Mouse (Mus musculus) midbrain, embryonic 13.5 days (tissue): ENCODE results near the gene Mroh3. TPM values are rescaled to one million over a fixed set of nuclear protein-coding genes. Genes with fewer than 3 reads are reported as not detected.
A peak's percentile ranks its signal among the peaks of the same experiment; 100 is the strongest.

Source experiments
- ATAC-seq: fragments of 200-750 bp; cut with Nextera tagmentation; 2 replicates; pipeline ENCODE4 v1.8.0; 2017; ENCODE audit warnings: mild to moderate bottlenecking, moderate TSS enrichment, moderate library complexity
- H3K27ac ChIP-seq: fragments of 300-500 bp; sonication (generic); 2 replicates; pipeline ENCODE4 v1.5.1; 2015; ENCODE audit warnings: inconsistent platforms, mild to moderate bottlenecking, moderate library complexity
- H3K27me3 ChIP-seq: fragments of 300-500 bp; sonication (generic); 2 replicates; pipeline ENCODE4 v1.6.1; 2015; ENCODE audit warnings: mild to moderate bottlenecking, inconsistent platforms
- H3K36me3 ChIP-seq: fragments of 300-500 bp; sonication (generic); 2 replicates; pipeline ENCODE4 v1.6.1; 2015; ENCODE audit warnings: mild to moderate bottlenecking, inconsistent platforms
- H3K4me1 ChIP-seq: fragments of 300-500 bp; sonication (generic); replicated peaks from 2 replicates; pipeline ENCODE4 v1.6.1; 2015; ENCODE audit warnings: inconsistent platforms
- H3K4me2 ChIP-seq: fragments of 300-500 bp; sonication (generic); replicated peaks from 2 replicates; pipeline ENCODE4 v1.6.1; 2015; ENCODE audit warnings: moderate library complexity, mild to moderate bottlenecking, inconsistent platforms
- H3K4me3 ChIP-seq: fragments of 300-500 bp; sonication (generic); replicated peaks from 2 replicates; pipeline ENCODE4 v1.5.1; 2015; ENCODE audit warnings: mild to moderate bottlenecking, inconsistent platforms
- H3K9ac ChIP-seq: fragments of 300-500 bp; sonication (generic); replicated peaks from 2 replicates; pipeline ENCODE4 v1.6.1; 2015; ENCODE audit warnings: mild to moderate bottlenecking, inconsistent platforms
- H3K9me3 ChIP-seq: fragments of 300-500 bp; sonication (generic); 2 replicates; pipeline ENCODE4 v1.6.1; 2016; ENCODE audit warnings: mild to moderate bottlenecking, inconsistent platforms
- WGBS: fragments of 180-500 bp; shearing (Covaris S2); methylation state at CpG from one replicate; pipeline ENCODE4 v1.1.7; 2015; 5-methylcytosine and 5-hydroxymethylcytosine counted together
- polyA plus RNA-seq: library from polyadenylated mRNA; unstranded; fragments of >200 nt; fragmentation: Nextera tagmentation; extraction: Ambion mirVana; gene quantifications from 2 replicates; pipeline ENCODE4 v1.2.1, GENCODE M21; 2015

Mroh3 gene
- polyA plus RNA-seq, 1 experiment from 2014 or later = 0.17 TPM

- ATAC-seq = peak; percentile 76
- peak overlapping the region; percentile 18; the same call in 1 of the 2 replicates for H3K4me2 ChIP-seq
Measured at GRCm38 (mm10) chr1:136142336-136142735, 70.3 kb downstream of the Mroh3 start.

GRCm38 (mm10) chr1:136141176-136141950, 71.3 kb downstream of the Mroh3 start:
- Histone ChIP-seq H3K36me3 (peaks cover 17% of the 10 kb centered on the region), H3K4me3 (no peak overlapping the region), H3K4me2 (no peak overlapping the region), H3K4me1 (peaks cover 84% of the 10 kb centered on the region), H3K27ac (peak overlapping the region; percentile 68), H3K9ac (no peak overlapping the region), H3K9me3 (no peaks in the 10 kb centered on the region), H3K27me3 (no peaks in the 10 kb centered on the region)
- ATAC-seq = no peak
- WGBS = 77% methylated on average over 11 of the region's 11 CpGs

More at GRCm38 (mm10) chr1:136142336-136142735, 70.3 kb downstream of the Mroh3 start:
- peak overlapping the region; percentile 68 for H3K27ac ChIP-seq
- peak overlapping the region; percentile 15; the same call in 1 of the 2 replicates for H3K9ac ChIP-seq
- WGBS = 25% methylated on average over 6 of the region's 6 CpGs
- no peak overlapping the region for H3K4me3 ChIP-seq
- H3K27me3 ChIP-seq = no peaks in the 10 kb centered on the region
- peaks cover 75% of the 10 kb centered on the region for H3K4me1 ChIP-seq
- H3K36me3 ChIP-seq = peaks cover 26% of the 10 kb centered on the region
- H3K9me3 ChIP-seq = no peaks in the 10 kb centered on the region

- ATAC-seq = peak; percentile 31
- Histone ChIP-seq H3K4me2 (peak overlapping the region; percentile 79), H3K9me3 (no peaks in the 10 kb centered on the region), H3K4me3 (peak overlapping the region; percentile 40), H3K9ac (peak overlapping the region; percentile 70), H3K4me1 (peaks cover 97% of the 10 kb centered on the region), H3K36me3 (peaks cover 7% of the 10 kb centered on the region), H3K27ac (peak overlapping the region; percentile 77), H3K27me3 (no peaks in the 10 kb centered on the region)
- WGBS = 1% methylated on average over 32 of the region's 32 CpGs
Measured at GRCm38 (mm10) chr1:136139990-136140640, 72.5 kb downstream of the Mroh3 start.

DNA sequence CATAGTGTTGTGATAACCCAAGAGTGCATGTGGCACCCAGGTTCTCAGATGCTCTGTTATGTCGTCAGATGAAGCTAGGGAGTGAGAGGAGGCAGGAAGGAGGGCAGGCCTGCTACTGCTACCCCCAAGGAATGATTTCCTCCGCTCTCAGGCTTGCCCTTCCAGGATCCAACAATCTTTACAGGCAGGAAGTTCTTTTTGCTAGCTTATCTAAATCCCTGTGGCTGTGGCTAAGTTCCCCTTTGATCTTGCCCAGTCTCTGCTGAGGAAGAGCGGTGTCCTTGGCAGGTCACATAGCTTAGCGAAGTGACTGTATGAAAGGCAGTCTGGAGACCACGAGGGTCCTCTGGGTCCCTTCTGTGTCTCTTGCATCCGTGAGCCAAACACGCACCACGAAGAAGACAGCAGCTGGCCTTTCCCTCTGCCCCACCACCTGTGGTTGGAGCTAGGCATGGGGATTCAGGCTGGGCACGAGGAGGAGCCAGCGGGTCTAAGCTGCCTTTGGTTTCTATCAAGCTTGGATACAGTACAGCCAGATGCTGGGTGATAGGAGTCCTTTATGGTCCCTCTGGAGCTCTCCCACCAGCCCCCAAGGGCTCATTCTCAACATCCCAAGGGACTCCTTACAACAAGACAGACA, 74.3 kb downstream of the Mroh3 start:
- H3K36me3 ChIP-seq = no peaks in the 10 kb centered on the region
- no peaks in the 10 kb centered on the region for H3K27me3 ChIP-seq
- 32% methylated on average over 10 of the region's 10 CpGs for WGBS
- peak overlapping the region; percentile 75 for H3K4me2 ChIP-seq
- H3K27ac ChIP-seq = peak overlapping the region; percentile 58
- H3K9ac ChIP-seq = peak overlapping the region; percentile 36; the same call in 1 of the 2 replicates
- H3K4me3 ChIP-seq = peak overlapping the region; percentile 11; the same call in 1 of the 2 replicates
- H3K9me3 ChIP-seq = no peaks in the 10 kb centered on the region
- peaks cover 100% of the 10 kb centered on the region for H3K4me1 ChIP-seq
- ATAC-seq = no peak

DNA sequence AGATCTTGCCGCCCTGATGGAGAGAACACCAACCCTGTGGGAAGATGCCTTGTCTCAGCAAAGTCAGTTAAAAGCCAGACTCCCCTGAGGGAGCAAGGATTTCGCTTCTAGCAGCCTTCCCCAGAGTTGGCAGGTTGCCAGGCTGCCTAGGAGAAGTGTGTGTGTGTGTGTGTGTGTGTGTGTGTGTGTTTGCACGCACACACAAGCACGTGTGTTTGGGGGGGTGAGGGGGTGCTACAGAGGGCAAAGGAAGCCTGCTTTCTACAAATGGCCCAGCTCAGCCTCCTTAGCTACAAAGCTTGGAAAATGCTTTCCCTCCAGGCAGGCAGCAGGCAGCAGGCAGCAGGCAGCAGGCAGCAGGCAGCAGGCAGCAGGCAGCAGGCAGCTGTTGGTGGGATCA, 75.1 kb downstream of the Mroh3 start:
- WGBS = 1% methylated on average over 4 of the region's 4 CpGs
- Histone ChIP-seq H3K27me3 (no peaks in the 10 kb centered on the region), H3K4me2 (peak overlapping the region; percentile 75), H3K4me1 (peaks cover 99% of the 10 kb centered on the region), H3K9ac (peak overlapping the region; percentile 36; the same call in 1 of the 2 replicates), H3K36me3 (no peaks in the 10 kb centered on the region), H3K4me3 (0 out of 2 replicates have a peak overlapping the region, but pooled peaks have one; percentile 7), H3K9me3 (no peaks in the 10 kb centered on the region), H3K27ac (peak overlapping the region; percentile 58)
- ATAC-seq = peak; percentile 1; the same call in 1 of the 2 replicates

DNA sequence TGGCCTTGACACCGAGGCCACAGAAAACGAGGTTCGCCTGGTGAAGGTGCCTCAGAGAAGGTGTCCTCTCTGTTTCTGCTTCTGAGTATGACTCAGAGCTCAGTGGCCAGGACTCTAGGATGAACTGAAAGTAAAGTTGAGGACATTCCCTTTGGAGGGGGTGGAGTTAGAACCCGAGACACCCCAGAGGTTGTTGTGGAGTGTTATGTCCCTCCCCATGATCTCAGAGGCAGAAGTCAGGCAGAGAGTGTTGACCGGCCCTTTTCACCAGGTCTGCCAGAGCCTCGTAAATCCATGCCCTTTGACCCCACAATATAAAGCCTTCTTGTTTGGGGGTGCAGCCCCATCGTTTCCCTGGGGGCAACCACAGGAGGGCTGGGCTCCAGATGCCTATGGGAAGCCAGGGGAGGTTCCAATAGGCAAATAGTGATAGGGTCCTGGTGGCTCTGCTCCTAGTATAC, 75.5 kb downstream of the Mroh3 start:
- WGBS = 30% methylated on average over 7 of the region's 7 CpGs
- ATAC-seq = no peak
- peak overlapping the region; percentile 36 for H3K9ac ChIP-seq
- 0 out of 2 replicates have a peak overlapping the region, but pooled peaks have one; percentile 7 for H3K4me3 ChIP-seq
- no peaks in the 10 kb centered on the region for H3K9me3 ChIP-seq
- peaks cover 98% of the 10 kb centered on the region for H3K4me1 ChIP-seq
- no peaks in the 10 kb centered on the region for H3K27me3 ChIP-seq
- H3K4me2 ChIP-seq = peak overlapping the region; percentile 75
- no peaks in the 10 kb centered on the region for H3K36me3 ChIP-seq
- peak overlapping the region; percentile 58 for H3K27ac ChIP-seq

DNA sequence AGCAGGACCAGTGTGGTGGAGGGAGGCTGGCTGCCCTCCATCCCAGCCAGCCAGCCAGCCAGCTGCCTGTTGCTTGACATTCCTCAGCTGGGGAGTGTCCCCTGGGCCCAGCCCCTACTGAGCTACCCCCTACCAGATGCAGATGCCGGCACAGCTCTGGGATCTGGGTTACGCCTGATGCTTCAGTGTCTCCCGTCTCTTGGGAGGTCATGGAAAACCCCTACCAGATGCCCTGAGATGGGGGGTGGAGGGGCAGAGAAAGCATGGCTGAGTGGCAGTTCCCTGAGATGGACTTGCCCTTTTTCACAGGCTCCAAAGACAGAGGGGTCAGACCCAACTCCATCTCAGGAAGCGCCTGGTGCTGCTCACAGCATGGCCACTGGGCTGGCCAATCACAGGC, 76.1 kb downstream of the Mroh3 start:
- no peak for ATAC-seq
- Histone ChIP-seq H3K27me3 (no peaks in the 10 kb centered on the region), H3K4me3 (no peak overlapping the region), H3K4me1 (peaks cover 93% of the 10 kb centered on the region), H3K27ac (no peak overlapping the region), H3K9me3 (no peaks in the 10 kb centered on the region), H3K9ac (peak overlapping the region; percentile 47; the same call in 1 of the 2 replicates), H3K36me3 (no peaks in the 10 kb centered on the region), H3K4me2 (peak overlapping the region; percentile 75)
- 50% methylated on average over 4 of the region's 4 CpGs for WGBS

GRCm38 (mm10) chr1:136135777-136136444, 76.7 kb downstream of the Mroh3 start:
- 0 out of 2 replicates have a peak overlapping the region, but pooled peaks have one; percentile 7 for H3K4me3 ChIP-seq
- peaks cover 87% of the 10 kb centered on the region for H3K4me1 ChIP-seq
- no peaks in the 10 kb centered on the region for H3K9me3 ChIP-seq
- H3K27me3 ChIP-seq = no peaks in the 10 kb centered on the region
- 0 out of 2 replicates have a peak overlapping the region, but pooled peaks have one; percentile 45 for H3K27ac ChIP-seq
- no peak for ATAC-seq
- peak overlapping the region; percentile 47 for H3K9ac ChIP-seq
- WGBS = 69% methylated on average over 6 of the region's 6 CpGs
- peak overlapping the region; percentile 75 for H3K4me2 ChIP-seq
- no peaks in the 10 kb centered on the region for H3K36me3 ChIP-seq

- H3K4me1 ChIP-seq = peaks cover 87% of the 10 kb centered on the region
- H3K27ac ChIP-seq = no peak overlapping the region
- peak overlapping the region; percentile 75 for H3K4me2 ChIP-seq
- ATAC-seq = no peak
- peak overlapping the region; percentile 4; the same call in 1 of the 2 replicates for H3K4me3 ChIP-seq
- peaks cover 3% of the 10 kb centered on the region; the same call in 1 of the 2 replicates for H3K27me3 ChIP-seq
- 57% methylated on average over 1 of the region's 1 CpGs for WGBS
- no peaks in the 10 kb centered on the region for H3K36me3 ChIP-seq
- no peaks in the 10 kb centered on the region for H3K9me3 ChIP-seq
- H3K9ac ChIP-seq = no peak overlapping the region
Measured at GRCm38 (mm10) chr1:136135046-136135445, 77.6 kb downstream of the Mroh3 start.

DNA sequence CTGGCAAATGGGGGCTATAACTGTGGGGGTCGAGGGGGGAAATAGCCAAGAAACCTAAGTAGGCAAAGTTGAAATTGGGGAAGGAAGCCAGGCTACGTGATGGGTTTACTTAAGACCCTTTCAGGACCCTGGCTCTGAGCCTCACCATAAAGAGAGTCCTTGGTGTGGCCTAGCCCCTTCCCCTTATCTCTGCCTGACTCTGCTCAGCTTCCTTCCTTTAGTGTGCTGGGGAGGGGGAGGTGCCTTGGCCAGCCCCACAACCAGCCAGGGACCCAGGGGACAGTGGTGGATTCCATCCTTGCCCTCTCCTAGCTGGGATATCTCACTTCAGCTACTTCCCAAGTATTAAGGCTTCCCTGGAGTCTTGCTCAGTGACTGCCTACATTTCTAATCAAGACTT, 78.1 kb downstream of the Mroh3 start:
- Histone ChIP-seq H3K4me3 (peak overlapping the region; percentile 91), H3K4me1 (peaks cover 86% of the 10 kb centered on the region), H3K9me3 (no peaks in the 10 kb centered on the region), H3K36me3 (no peaks in the 10 kb centered on the region), H3K27ac (no peak overlapping the region), H3K4me2 (peak overlapping the region; percentile 75), H3K27me3 (peaks cover 4% of the 10 kb centered on the region; the same call in 1 of the 2 replicates), H3K9ac (peak overlapping the region; percentile 94)
- 85% methylated on average over 2 of the region's 2 CpGs for WGBS
- no peak for ATAC-seq

DNA sequence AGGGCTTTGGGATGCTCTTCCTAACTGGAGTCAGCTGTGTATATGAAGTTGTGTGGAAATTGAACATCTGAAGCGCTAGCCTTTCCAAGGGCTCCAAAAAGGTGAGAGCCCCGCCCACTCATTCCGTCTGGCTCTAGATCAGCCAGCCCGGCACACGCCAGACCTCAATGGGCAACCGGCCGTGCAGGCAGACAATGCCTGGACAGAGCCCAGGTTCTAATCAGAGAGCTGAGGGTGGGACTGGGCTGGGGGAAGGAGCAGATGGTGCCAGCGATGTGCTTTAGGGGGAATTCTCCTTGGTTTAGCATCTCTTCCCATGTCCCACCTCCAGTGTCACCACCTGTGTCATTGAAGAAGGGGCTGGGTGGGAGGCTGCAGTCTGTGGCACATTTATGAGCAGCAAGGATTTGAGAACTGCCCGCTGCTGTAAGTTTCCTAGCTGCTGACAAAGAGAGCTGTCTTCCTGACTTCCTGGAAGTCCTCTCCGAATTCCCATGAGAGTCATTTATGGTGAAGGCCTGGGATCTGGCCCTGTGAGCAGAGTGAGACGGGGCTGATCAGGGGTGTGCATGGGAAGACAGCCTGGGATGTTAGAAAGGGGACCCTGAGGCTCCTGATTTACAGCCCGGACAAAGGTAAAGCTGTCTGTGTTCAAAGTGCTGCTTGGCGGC, 78.9 kb downstream of the Mroh3 start:
- peak overlapping the region; percentile 75 for H3K4me2 ChIP-seq
- H3K4me1 ChIP-seq = peaks cover 77% of the 10 kb centered on the region
- peak overlapping the region; percentile 94 for H3K9ac ChIP-seq
- H3K36me3 ChIP-seq = no peaks in the 10 kb centered on the region
- peak overlapping the region; percentile 95 for H3K27ac ChIP-seq
- H3K9me3 ChIP-seq = no peaks in the 10 kb centered on the region
- 31% methylated on average over 13 of the region's 13 CpGs for WGBS
- peaks cover 4% of the 10 kb centered on the region; the same call in 1 of the 2 replicates for H3K27me3 ChIP-seq
- peak overlapping the region; percentile 91 for H3K4me3 ChIP-seq
- ATAC-seq = no peak
